Mouse (Mus musculus): ENCODE data around the gene Gm11983.

DNA sequence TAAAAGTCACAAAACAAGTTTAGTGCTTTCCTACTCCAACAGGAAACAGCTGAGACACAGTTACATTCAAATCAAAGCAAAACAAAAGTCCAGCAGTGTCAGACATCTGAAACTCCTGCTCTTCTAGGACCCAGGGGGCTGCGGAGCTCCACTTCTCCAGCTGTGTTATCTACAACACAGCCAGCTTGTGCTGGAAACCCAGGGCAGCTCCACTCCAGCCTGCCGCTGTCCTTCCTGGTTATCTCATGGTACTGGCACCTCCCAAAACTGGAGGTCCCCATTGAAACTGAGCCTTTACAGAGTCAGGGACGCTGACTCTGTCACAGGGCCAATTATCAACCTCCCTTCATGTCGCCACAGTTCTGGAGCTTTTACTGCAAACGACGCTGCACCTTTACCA is 40.3 kb upstream of the Gm11983 start:
- TF ChIP-seq POLR2A (IDR thresholded peaks at IDR 0.05; ENCODE audit: insufficient read depth, low read length), result no peak
- TF ChIP-seq CTCF (IDR thresholded peaks at IDR 0.05; ENCODE audit: low read depth, low read length), result no peak

Data from ES-Bruce4 (cell line).